Mouse (Mus musculus) lung, embryonic 14.5 days (tissue): ENCODE results near the gene Ppil1. TPM values are rescaled to one million over a fixed set of nuclear protein-coding genes. Genes with fewer than 3 reads are reported as not detected.

Source experiments
- ATAC-seq: fragments of 200-750 bp; cut with Nextera tagmentation; 2 replicates; pipeline ENCODE4 v1.8.0; 2017; ENCODE audit warnings: mild to moderate bottlenecking, moderate TSS enrichment, moderate library complexity; ENCODE audit not compliant: insufficient read depth
- DNase-seq: peaks from one replicate; pipeline ENCODE4 v3.0.0-alpha.2; 2015
- H3K27ac ChIP-seq: fragments of 300-500 bp; sonication (generic); 2 replicates; pipeline ENCODE4 v1.5.1; 2014; ENCODE audit warnings: low read depth, mild to moderate bottlenecking, moderate library complexity
- H3K27me3 ChIP-seq: fragments of 300-500 bp; sonication (generic); 2 replicates; pipeline ENCODE4 v1.6.1; 2014; ENCODE audit warnings: low read length, control low read depth; ENCODE audit not compliant: insufficient read depth
- H3K36me3 ChIP-seq: fragments of 300-500 bp; sonication (generic); 2 replicates; pipeline ENCODE4 v1.6.1; 2014; ENCODE audit warnings: control low read depth; ENCODE audit not compliant: insufficient read depth
- H3K4me1 ChIP-seq: fragments of 300-500 bp; sonication (generic); 2 replicates; pipeline ENCODE4 v1.6.1; 2014; ENCODE audit warnings: antibody characterized with exemption, control low read depth; ENCODE audit not compliant: insufficient read depth
- H3K4me2 ChIP-seq: fragments of 300-500 bp; sonication (generic); 2 replicates; pipeline ENCODE4 v1.6.1; 2014; ENCODE audit warnings: mild to moderate bottlenecking
- H3K4me3 ChIP-seq: fragments of 300-500 bp; sonication (generic); 2 replicates; pipeline ENCODE4 v1.5.1; 2014; ENCODE audit warnings: low read depth, low read length
- H3K9ac ChIP-seq: fragments of 300-500 bp; sonication (generic); 2 replicates; pipeline ENCODE4 v1.6.1; 2014
- H3K9me3 ChIP-seq: fragments of 300-500 bp; sonication (generic); 2 replicates; pipeline ENCODE4 v1.6.1; 2016; ENCODE audit warnings: low read depth, low read length, control low read depth
- CTCF ChIP-seq: IDR thresholded peaks from 2 replicates; pipeline ENCODE4 v1.5.1; 2016; ENCODE audit warnings: antibody characterized with exemption, low read depth
- WGBS: fragments of 180-500 bp; shearing (Covaris S2); extraction: QIAGEN DNeasy Blood & Tissue Kit; methylation state at CpG from one replicate; pipeline ENCODE4 v1.1.7; 2014; 5-methylcytosine and 5-hydroxymethylcytosine counted together
- polyA plus RNA-seq: library from polyadenylated mRNA; unstranded; fragments of >200 nt; fragmentation: Nextera tagmentation; extraction: Ambion mirVana; gene quantifications from 2 replicates; pipeline ENCODE4 v1.2.1, GENCODE M21; 2014

The Ppil1 gene
- polyA plus RNA-seq, 1 experiment from 2014 or later = 162 TPM

DNA sequence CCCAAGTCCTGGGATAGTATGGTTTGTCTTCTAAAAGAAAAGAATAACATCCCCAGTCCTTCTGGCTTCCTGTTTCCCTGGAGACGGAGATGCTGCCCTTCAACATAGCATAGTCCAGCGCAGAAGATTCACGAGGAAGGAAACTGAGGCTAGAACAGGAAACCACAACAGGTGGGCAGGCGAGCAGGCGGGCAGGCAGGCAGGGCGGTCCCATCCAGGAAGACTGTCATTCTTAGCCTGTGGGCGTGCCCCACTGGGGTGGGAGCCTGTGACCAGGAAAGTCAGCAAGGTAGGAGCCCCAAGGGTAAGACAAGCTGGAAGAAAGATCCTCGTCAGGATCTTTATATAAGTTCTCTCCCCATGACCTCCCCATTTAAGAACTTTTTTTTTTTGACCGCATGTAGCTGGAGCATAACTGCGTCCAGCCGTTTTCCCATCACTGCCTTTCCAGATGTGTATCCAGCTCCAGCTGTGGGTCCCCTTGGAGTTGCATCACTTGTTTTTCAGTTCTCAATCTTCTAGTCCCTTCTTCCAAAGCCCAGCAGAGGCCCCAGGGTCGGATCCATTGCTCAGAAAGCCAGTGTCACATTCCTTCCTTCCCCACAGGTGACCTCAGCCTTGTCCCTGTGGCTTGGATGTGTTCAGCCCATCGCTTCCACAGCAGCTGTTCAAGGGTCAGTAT, 40.5 kb upstream of the Ppil1 start:
- no peaks in the 10 kb centered on the region for H3K9me3 ChIP-seq
- H3K4me1 ChIP-seq = peaks cover 15% of the 10 kb centered on the region
- H3K4me2 ChIP-seq = peak overlapping the region; percentile 23
- H3K9ac ChIP-seq = no peak overlapping the region
- ATAC-seq (no peak), DNase-seq (peak; percentile 24)
- TF ChIP-seq CTCF = no peak
- peak overlapping the region; percentile 13; the same call in 1 of the 2 replicates for H3K27ac ChIP-seq
- peaks cover 24% of the 10 kb centered on the region for H3K36me3 ChIP-seq
- H3K27me3 ChIP-seq = no peaks in the 10 kb centered on the region
- WGBS = 47% methylated on average over 13 of the region's 13 CpGs
- no peak overlapping the region for H3K4me3 ChIP-seq

DNA sequence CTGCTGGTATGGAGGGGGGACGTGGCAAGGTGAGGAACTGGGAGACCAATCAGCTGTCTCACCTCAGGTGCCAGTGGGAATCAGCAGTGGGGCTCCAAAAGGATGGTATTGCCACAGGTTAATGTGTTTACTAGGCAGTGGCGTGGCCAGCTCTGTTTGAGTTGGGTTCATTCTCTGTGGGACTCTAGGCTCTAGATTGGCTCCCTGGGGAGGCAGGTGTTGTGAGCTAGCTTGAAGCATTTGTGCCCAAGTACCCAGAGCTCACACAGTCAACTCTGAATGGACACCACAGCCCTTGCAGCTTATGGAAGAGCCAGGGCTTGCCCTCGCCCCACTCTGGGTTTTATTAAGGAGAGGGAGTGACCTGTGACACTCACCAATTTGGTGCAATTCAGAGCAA, 39.9 kb upstream of the Ppil1 start:
- Histone ChIP-seq H3K4me3 (no peak overlapping the region), H3K27ac (no peak overlapping the region), H3K27me3 (no peaks in the 10 kb centered on the region), H3K9ac (no peak overlapping the region), H3K36me3 (peaks cover 29% of the 10 kb centered on the region), H3K4me1 (peaks cover 15% of the 10 kb centered on the region), H3K9me3 (no peaks in the 10 kb centered on the region), H3K4me2 (no peak overlapping the region)
- DNase-seq = no peak
- TF ChIP-seq CTCF = no peak
- no peak for ATAC-seq
- 73% methylated on average over 3 of the region's 3 CpGs for WGBS

DNA sequence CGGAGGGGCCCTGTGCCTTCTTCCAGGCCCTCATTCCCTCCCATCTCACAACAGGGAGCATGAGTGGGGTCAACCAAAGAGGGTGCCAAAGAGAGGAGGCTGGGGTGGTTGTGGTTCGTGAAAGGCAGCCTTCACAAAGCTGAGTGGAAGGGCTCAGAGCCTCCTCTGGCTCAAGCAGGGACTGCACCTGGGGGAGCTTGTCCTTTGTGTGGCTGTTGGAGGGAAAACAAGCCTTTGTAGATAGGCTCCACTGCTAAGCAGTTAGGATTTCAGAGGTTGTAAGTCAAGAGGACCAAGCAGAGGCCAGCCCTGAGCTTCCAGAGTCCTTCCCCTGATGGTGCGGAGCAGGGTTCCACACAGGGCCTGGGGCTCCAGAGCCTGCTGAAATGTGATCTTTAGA, 39.1 kb upstream of the Ppil1 start:
- Histone ChIP-seq H3K4me2 (no peak overlapping the region), H3K9me3 (no peaks in the 10 kb centered on the region), H3K4me3 (no peak overlapping the region), H3K4me1 (peaks cover 15% of the 10 kb centered on the region), H3K9ac (no peak overlapping the region), H3K27ac (no peak overlapping the region; the same call in 1 of the 2 replicates), H3K36me3 (peaks cover 35% of the 10 kb centered on the region), H3K27me3 (no peaks in the 10 kb centered on the region)
- TF ChIP-seq CTCF = peak; percentile 53
- 51% methylated on average over 3 of the region's 3 CpGs for WGBS
- ATAC-seq (no peak), DNase-seq (peak; percentile 38)

DNA sequence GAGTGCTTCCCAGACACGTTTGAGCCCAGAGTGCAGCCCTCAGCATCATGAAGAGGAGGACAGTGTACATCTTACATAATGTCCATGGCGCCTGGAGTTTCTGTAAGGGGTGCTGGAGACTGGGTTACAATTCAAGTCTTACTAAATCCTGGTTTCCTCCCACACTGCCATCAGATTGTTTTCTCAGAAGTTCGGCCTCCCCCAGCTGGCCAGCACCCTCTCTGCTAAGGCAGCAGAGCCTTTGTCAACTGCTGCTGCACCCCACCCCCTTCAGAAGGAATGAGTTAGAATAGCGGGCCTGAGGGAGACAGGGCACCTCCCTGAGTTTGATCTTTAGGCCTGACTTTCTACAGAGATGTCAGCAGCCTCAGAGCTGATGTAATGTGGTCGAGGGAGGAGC, 38.2 kb upstream of the Ppil1 start:
- TF ChIP-seq CTCF = no peak
- DNase-seq = no peak
- no peaks in the 10 kb centered on the region for H3K27me3 ChIP-seq
- H3K9me3 ChIP-seq = no peaks in the 10 kb centered on the region
- no peak for ATAC-seq
- peaks cover 40% of the 10 kb centered on the region for H3K36me3 ChIP-seq
- H3K4me2 ChIP-seq = no peak overlapping the region
- H3K9ac ChIP-seq = no peak overlapping the region
- 60% methylated on average over 5 of the region's 5 CpGs for WGBS
- H3K4me1 ChIP-seq = peaks cover 15% of the 10 kb centered on the region
- no peak overlapping the region for H3K4me3 ChIP-seq
- no peak overlapping the region for H3K27ac ChIP-seq

DNA sequence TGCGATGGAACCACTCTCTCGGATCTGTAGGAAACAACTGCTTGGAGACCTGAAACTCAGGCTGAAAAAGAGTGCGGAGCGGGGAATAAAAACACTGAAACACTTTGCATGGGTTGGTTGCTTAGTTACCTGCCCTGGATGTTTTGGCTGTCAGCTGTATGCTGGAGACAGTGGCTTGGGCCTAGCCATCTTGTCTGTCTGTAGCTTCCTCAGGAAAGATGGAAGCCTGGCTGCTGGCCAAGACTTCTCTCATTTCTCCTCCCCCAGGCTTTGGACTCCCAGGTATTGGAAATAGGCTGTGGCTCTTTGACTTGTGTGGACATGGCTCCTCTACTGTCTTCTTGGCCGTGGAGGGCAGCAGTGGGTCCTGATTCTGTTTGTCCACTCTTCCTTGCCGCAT, 37.4 kb upstream of the Ppil1 start:
- Histone ChIP-seq H3K27ac (no peak overlapping the region), H3K27me3 (no peaks in the 10 kb centered on the region), H3K36me3 (peaks cover 40% of the 10 kb centered on the region), H3K4me1 (peaks cover 15% of the 10 kb centered on the region), H3K4me3 (no peak overlapping the region), H3K4me2 (no peak overlapping the region), H3K9me3 (no peaks in the 10 kb centered on the region), H3K9ac (no peak overlapping the region)
- ATAC-seq (no peak), DNase-seq (no peak)
- no peak for TF ChIP-seq CTCF
- 85% methylated on average over 6 of the region's 6 CpGs for WGBS

DNA sequence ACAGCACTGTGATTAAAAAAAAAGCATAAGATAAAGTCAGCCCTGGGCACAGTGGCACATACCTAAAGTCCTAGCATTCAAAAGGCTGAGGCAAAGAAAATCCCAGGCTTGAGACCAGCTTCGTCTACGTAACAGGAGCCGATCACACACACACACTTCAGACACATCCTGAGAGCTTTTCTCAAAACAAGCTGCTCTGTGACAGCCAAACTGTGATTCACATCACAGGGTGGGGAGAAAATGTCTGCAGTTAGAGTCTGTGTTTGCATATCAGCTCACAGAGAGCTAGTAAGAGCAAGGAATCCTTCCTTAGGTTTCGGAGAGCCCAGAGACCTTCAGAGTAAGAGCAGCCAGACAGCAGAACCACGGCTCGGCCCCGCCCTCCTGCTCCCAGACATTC, 36.9 kb upstream of the Ppil1 start:
- Histone ChIP-seq H3K27ac (no peak overlapping the region), H3K4me3 (no peak overlapping the region), H3K4me2 (no peak overlapping the region), H3K9me3 (no peaks in the 10 kb centered on the region), H3K4me1 (peaks cover 15% of the 10 kb centered on the region), H3K27me3 (no peaks in the 10 kb centered on the region), H3K9ac (no peak overlapping the region), H3K36me3 (peaks cover 40% of the 10 kb centered on the region)
- TF ChIP-seq CTCF = no peak
- DNase-seq (no peak), ATAC-seq (no peak)
- 85% methylated on average over 7 of the region's 7 CpGs for WGBS

DNA sequence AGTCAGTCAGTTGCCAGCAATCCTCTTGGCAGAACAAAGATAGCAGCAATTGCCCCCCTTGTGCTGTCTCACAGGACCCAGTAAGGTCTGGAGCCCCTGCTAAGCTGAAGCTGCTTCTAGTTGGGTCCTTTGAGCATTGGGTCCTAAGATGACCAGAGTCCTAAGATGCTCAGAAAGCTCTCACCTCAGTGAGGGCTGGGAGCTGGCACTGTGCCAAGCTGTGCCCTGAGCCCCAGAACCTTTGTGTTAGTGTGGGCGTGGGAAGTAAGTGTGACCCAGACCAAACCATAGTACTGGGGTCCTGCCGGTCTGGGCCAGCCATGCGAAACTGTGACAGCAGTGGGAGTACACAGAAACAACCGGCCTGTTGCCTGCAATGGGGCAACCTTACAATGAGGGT, 35.3 kb upstream of the Ppil1 start:
- DNase-seq (no peak), ATAC-seq (no peak)
- Histone ChIP-seq H3K4me3 (no peak overlapping the region), H3K9me3 (no peaks in the 10 kb centered on the region), H3K27me3 (no peaks in the 10 kb centered on the region), H3K9ac (no peak overlapping the region), H3K36me3 (peaks cover 47% of the 10 kb centered on the region), H3K4me1 (no peaks in the 10 kb centered on the region; the same call in 1 of the 2 replicates), H3K27ac (no peak overlapping the region), H3K4me2 (no peak overlapping the region)
- no peak for TF ChIP-seq CTCF
- 86% methylated on average over 4 of the region's 4 CpGs for WGBS
